Mouse (Mus musculus) 3T3-L1 (cell line): ENCODE data around the gene Sik1.

Source experiments
- DNase-seq: peaks from one replicate; pipeline ENCODE4 v3.0.0-alpha.2; 2015; ENCODE audit warnings: low read depth, low spot score

Gene Sik1

DNA sequence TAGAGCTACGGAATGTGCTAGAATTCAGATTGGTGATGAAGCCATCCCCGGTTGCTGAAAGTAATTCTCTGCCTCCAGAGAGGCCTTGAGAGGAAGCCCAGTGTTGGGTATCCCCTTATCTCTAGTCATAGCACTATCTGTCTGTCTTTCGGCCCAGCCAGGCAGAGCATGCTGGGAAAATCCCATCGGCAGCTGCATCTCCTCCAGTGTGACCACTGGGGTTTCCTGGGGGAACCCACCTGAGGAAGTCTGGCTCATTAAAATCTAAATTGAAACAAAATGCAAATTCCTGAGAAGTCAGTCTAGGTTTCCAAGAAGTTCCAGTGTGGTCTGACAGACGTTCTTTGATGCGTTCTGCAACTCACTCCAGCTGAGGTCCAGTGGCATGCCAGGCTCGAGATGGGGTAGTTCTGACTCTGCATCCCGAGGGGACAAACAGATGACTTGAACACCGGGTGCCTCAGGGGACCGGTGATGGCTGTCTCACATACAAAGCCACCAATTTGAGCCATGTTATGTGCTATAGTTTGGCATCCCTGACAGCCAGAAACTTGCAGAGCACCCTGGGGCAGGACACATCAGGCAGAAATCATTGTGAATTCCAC lies 19.8 kb upstream of the Sik1 start:
- DNase-seq, result no peak

GRCm38 (mm10) chr17:31874691-31875090 lies 19.1 kb upstream of the Sik1 start:
- no peak for DNase-seq

DNA sequence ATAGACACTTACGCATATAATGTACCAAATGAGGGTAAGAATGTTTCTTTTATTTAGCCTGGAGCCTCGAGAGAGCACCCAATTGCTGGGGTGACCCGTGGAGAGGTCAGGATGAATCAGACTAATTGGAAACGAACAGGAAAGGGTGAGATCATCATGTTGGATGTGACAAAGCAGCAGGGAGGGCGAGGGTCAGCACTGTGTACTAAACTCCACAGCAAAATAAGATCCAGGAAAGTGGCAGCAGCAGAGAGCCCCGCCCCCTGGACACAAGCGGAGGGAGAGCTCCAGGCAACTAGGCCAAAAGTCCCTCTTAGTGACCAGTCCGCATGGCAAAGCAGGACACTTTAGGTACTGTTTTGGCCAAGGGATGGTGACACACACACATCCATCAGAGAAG lies 18.4 kb upstream of the Sik1 start:
- DNase-seq, result peak; percentile 88

GRCm38 (mm10) chr17:31873185-31873870 lies 17.7 kb upstream of the Sik1 start:
- DNase-seq, result no peak

DNA sequence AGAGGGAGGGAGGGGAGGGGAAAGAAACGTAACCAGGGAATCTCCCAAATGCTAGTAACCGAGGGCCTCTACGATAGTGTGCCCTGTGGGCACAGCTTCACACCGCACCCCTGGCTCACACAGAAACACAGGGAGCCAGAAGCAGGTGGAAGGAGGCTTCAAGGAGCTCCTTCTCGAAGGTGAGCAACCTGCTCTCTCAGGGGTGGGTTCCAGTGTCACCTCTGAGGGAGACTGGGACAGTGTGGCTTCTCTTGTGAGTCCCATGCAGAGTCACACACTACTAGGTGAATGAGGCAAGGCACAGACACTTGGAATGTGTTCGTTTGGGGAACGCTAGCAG lies 17.2 kb upstream of the Sik1 start:
- DNase-seq, result no peak

GRCm38 (mm10) chr17:31871968-31872825 lies 16.6 kb upstream of the Sik1 start:
- no peak for DNase-seq

DNA sequence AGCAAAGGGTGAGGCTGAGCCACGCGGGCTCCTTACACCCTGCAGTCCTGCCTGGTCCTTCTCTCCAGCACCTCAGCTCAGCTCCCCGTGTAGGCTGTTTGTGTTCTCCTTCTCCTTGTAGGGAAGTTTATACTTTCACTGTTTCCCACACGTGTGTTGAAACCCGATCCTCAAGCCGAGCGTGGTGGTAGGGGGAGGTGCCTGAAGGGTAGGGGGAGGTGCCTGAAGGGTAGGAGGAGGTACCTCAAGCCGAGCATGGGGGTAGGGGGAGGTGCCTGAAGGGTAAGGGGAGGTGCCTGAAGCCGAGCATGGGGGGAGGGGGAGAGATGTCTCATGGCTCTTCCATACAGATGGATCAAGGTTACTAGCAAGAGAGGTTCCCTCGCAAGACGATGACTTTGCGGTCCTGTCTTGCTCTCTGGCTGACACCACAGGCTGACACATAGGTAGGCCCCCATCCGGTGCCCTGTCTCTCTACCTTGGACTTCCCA lies 15.4 kb upstream of the Sik1 start:
- no peak for DNase-seq

DNA sequence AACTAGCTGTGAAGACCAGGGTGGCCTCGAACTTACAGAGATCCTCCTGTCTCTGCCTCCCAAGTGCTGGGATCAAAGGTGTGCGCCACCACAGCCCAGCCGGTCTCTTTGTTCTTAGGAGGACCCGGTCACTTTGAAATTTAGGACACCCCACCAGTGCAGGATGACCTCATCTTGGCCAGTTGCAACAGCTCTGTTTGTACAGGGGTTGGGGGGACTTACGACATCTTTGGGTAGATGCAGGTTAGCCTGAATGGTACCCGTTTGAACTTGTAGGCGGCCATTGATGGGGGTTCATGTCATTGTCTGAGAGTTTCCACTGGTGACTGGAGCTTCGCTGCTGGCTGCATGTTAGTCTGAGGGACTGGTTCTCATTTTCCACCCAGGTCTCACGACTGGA lies 14.8 kb upstream of the Sik1 start:
- no peak for DNase-seq

DNA sequence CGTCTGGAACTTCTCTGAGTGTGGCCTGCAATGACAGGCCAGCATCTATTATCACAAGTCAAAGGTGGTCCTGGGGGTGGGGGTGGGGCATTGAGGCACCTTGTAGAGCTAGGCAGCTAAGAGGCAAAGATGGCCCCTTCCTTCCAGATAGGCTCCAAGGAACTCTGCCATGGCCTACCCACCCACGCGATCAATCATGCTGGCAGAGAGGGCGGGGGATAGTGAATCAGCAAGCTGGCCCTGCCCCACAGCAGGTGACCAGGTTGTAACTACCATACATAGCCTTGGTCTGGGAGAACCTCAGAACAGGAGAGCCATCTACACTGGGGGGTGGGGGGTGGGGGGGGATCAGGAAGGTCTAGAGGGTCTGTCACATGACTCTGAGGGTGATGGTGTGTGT lies 12.5 kb upstream of the Sik1 start:
- no peak for DNase-seq

- DNase-seq, result no peak
Observed at GRCm38 (mm10) chr17:31867061-31867460, 11.5 kb upstream of the Sik1 start.

- DNase-seq, result no peak
Observed at GRCm38 (mm10) chr17:31865636-31866035, 10.0 kb upstream of the Sik1 start.

DNA sequence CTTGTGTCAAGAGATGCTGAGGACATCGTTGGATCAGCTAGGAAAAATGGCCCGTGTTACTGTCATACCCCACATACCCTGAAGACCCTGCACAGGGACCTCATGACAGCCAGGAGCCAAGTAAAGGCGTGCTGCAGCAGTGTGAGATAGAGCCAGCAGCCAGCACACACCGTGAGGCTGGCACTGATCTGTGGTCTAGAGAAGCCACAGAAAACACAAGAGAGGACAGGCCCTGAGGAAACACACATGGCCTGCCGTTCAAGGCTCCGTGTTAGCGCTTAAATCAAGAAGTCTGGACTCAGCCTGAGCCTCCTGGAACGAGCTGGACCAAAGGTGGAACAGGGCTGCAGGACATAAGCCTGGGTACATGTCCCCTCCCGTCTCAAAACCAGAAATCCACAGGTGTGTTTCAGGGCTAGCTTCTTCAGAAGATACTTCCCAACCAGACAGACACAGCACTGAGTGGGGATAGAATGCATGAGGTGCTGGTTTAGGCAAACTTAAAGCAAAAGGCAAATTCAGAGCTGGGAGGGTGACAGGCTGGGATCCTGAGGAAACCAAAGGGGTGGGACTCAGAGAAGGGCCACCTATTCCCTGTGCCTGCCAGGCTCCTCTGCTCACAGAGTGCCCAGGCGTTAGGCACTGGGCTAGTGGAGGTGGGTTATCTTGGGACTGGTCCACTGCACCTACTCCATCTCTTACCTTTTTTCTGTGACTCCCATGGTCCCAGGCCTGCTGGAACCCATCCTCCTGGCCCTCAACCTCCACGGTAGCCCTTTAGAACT lies 9.3 kb upstream of the Sik1 start:
- DNase-seq, result no peak

GRCm38 (mm10) chr17:31863151-31863815 lies 7.7 kb upstream of the Sik1 start:
- DNase-seq, result no peak

DNA sequence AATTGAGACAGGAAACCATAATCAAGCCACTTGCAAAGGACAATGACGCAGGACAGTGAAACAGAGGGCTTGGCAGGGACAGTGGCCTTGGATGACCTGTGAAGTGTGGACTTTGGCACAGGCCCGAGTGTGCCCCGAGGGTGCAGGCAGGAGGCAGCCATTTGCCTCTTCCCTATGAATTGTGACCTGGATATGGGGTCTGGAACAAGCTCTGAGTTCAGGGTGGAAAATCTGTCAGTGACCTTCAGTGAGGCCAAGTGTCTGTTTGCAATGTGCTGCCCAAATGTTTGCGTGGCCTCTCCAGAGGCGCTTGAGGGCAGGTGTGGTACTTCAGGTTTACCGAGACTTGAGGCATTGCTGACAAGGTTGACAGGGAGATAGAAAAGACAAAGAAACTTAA lies 6.5 kb upstream of the Sik1 start:
- DNase-seq, result no peak

DNA sequence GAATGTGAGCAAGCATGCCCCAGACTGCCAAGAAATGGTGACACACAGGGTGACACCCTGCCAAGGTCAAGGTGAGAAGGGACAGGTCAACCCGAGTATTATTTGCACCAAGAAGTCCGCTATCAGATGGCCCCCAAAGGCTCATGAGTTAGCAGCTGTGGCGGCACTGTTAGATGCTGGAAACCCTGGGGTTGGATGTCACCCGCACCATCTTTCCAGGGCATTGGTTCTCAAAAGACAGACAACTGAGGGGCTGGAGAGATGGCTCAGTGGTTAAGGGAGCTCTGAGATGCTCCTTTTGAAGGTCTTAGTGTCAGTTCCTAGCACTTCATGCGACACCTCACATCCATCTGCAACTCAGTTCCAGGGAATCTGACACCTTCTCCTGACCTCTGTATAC lies 6.1 kb upstream of the Sik1 start:
- DNase-seq, result no peak

- no peak for DNase-seq
Observed at GRCm38 (mm10) chr17:31860856-31861255, 5.3 kb upstream of the Sik1 start.

DNA sequence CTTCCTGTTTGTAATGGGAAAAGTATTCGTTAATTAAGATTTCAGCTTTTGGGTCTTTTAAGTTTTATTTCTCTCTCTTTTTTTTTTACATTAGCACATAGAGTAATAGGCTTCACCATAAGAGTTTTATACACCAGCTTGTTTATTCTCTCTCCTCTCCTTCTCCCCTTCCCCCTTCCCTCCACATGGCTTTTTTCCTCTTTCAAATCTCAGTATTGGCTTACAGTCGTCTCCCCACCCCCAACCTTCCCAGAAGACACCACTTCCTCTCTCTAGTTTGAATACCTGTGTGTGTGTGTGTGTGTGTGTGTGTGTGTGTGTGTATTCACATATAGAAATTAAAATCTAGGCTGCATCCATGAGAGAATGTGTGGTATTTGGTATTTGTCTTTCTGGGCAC lies 3.8 kb upstream of the Sik1 start:
- no peak for DNase-seq

GRCm38 (mm10) chr17:31858786-31859185 lies 3.2 kb upstream of the Sik1 start:
- DNase-seq, result no peak

GRCm38 (mm10) chr17:31857903-31858426 lies 2.4 kb upstream of the Sik1 start:
- no peak for DNase-seq

GRCm38 (mm10) chr17:31857251-31857650 lies 1.6 kb upstream of the Sik1 start:
- DNase-seq, result no peak

DNA sequence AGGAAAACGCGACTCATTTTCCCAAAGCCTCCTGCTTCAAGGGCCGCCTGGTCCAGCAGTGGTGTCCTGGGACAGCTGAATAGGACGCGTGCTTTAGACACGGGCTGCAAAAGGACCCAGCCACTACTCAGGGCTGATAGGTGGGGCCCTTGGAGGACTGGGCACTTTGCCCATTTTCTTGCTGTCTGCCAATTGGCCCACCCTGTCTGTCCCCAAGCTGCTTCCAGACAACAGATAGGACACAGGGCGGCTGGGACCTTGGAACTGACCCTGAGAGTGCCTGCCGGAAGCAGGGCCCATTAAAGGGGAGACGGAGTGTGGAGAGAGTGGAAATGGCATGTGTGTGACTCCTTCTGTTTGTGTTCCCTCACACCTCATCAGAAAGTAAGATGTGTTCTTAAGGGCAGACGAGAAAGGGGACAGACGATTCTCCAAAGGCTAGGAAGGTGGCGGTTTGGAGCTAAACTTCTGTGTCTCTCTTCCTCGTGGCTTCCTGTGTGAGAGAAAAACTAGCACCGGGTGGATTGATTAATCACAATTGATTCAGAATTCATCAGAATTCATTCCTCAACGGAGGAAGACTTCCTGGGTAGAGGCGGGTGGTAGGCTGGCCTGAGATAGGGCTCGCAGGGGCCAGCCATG lies 1.0 kb upstream of the Sik1 start:
- DNase-seq, result no peak
